Mouse (Mus musculus) spleen, adult 2 months (tissue): ENCODE data around the gene Pigg. TPM values are rescaled to one million over a fixed set of nuclear protein-coding genes. Genes with fewer than 3 reads are reported as not detected.

Experiments used
- DNase-seq, 2 experiments: peaks; one replicate each; pipeline versions ENCODE4 v3.0.0 to v3.0.0-alpha.2; 2012 to 2021; ENCODE audit warnings: low spot score in 2 of 2, low read depth in 1 of 2
- H3K27ac ChIP-seq: fragments of 200-500 bp; 2 replicates; pipeline ENCODE4 v1.5.1; 2012; ENCODE audit warnings: low read length, inconsistent platforms; ENCODE audit not compliant: insufficient read depth
- H3K27me3 ChIP-seq: fragments of 200-500 bp; 2 replicates; pipeline ENCODE4 v1.6.1; 2012; ENCODE audit warnings: mild to moderate bottlenecking, moderate library complexity, low read length, inconsistent platforms; ENCODE audit not compliant: control insufficient read depth, insufficient read depth
- H3K36me3 ChIP-seq: fragments of 200-500 bp; 2 replicates; pipeline ENCODE4 v1.6.1; 2012; ENCODE audit warnings: mild to moderate bottlenecking, low read length, inconsistent platforms; ENCODE audit not compliant: control insufficient read depth, insufficient read depth
- H3K4me1 ChIP-seq: fragments of 200-500 bp; 2 replicates; pipeline ENCODE4 v1.6.1; 2011; ENCODE audit warnings: inconsistent platforms; ENCODE audit not compliant: control insufficient read depth, insufficient read depth, insufficient read length
- H3K4me3 ChIP-seq: fragments of 200-500 bp; 2 replicates; pipeline ENCODE4 v1.5.1; 2011; ENCODE audit warnings: mild to moderate bottlenecking, inconsistent platforms; ENCODE audit not compliant: insufficient read depth, insufficient read length; ENCODE audit errors: extremely low read depth
- CTCF ChIP-seq: fragments of 200-500 bp; IDR thresholded peaks from 2 replicates; pipeline ENCODE4 v1.5.1; 2011; ENCODE audit warnings: mild to moderate bottlenecking, inconsistent platforms; ENCODE audit not compliant: insufficient read depth, insufficient read length, insufficient replicate concordance; ENCODE audit errors: extremely low read depth
- POLR2A ChIP-seq: fragments of 200-500 bp; IDR thresholded peaks from 2 replicates; pipeline ENCODE4 v1.6.1; 2011; ENCODE audit warnings: low read depth, low read length, inconsistent platforms
- whole genome bisulfite sequencing: fragments of 180-500 bp; shearing (Covaris S2); methylation state at CpG from one replicate; pipeline ENCODE4 v1.1.7; 2018; 5-methylcytosine and 5-hydroxymethylcytosine counted together
- polyA plus RNA-seq: library from polyadenylated mRNA; depleted of rRNA; stranded (reverse); fragments of >200 nt; gene quantifications from 2 replicates; pipeline ENCODE4 v1.2.3, GENCODE M21; 2012; rRNA removed

Gene Pigg
- polyA plus RNA-seq, 1 experiment: 2.4 TPM

DNA sequence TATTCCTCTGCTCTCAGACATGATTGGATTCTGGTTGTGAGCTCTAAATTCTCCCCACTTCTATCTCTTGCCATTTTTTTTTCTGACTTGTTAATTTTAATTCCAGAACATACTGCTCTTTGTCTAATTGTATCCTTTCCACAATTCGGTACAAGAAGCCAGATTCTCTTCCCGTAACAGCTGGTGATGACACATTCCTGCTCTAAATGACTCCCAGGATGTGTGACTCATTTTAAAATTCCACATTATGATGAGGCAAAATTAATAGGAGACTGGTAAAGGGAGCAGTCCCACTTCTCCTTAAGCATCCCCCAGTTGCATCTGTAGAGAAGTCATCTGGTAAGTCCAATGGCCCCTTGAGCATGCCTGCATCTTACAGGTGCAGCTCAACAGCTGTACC lies 73.2 kb downstream of the Pigg start:
- no peak for DNase-seq

DNA sequence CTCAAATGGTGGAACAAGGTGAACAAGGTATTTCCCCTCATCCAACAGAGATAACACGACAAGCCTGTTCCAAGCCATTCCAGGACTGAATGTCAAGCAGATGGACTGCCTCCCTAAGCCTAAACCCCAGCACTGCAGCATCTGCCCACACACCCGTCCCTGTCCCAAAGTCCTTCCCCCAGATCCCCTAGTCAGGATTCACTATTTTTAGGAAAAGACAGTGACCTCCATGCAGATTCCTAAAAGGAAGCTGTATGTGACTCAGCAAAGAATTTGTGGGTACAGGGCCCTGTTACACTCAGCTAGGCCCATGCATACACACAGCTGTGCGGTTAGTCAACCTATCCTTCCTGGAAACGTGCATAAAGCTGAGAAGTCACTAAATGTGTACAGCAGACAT lies 74.0 kb downstream of the Pigg start:
- H3K27ac ChIP-seq: no peak overlapping the region
- WGBS: 70% methylated on average over 4 of the region's 4 CpGs
- no peaks in the 10 kb centered on the region for H3K36me3 ChIP-seq
- H3K4me1 ChIP-seq: no peaks in the 10 kb centered on the region
- no peak for DNase-seq
- no peak overlapping the region for H3K4me3 ChIP-seq
- no peaks in the 10 kb centered on the region for H3K27me3 ChIP-seq
- no peak for TF ChIP-seq CTCF
- no peak for TF ChIP-seq POLR2A

More for the DNA sequence above, 73.2 kb downstream of the Pigg start:
- Histone ChIP-seq H3K27ac (no peak overlapping the region), H3K27me3 (no peaks in the 10 kb centered on the region), H3K36me3 (no peaks in the 10 kb centered on the region), H3K4me1 (no peaks in the 10 kb centered on the region), H3K4me3 (no peak overlapping the region)
- 90% methylated on average over 2 of the region's 2 CpGs for WGBS
- no peak for TF ChIP-seq CTCF

DNA sequence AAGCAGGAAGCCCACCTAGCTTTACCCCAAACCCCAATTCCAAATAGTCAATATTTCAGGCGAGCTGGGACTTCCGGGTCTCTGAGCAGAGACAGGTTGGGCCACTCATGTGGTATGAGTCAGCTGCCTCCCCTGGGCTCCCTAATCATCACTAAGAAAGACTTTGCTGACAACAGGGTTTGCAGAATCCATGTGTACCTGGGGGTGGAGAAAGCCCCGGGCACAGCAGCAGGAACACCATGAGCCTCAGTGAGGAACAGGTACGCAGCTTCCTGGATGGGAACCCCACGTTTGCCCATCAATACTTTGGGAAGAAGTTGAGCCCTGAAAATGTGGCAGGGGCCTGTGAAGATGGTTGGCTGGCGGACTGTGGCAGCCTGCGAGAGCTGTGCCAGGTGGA lies 75.8 kb downstream of the Pigg start, which contains the start of gene Pde6b:
Pde6b (plus strand) TSS at position 191 of the 400 bp plus-strand sequence.
- H3K4me1 ChIP-seq: no peaks in the 10 kb centered on the region
- no peak for TF ChIP-seq POLR2A
- TF ChIP-seq CTCF: no peak
- no peak within 1 kb of the TSS for H3K4me3 ChIP-seq
- no peaks in the 10 kb centered on the region for H3K36me3 ChIP-seq
- WGBS: 82% methylated on average over 7 of the region's 7 CpGs
- H3K27ac ChIP-seq: no peak within 1 kb of the TSS
- H3K27me3 ChIP-seq: no peaks in the 10 kb centered on the region
- DNase-seq: no peak

DNA sequence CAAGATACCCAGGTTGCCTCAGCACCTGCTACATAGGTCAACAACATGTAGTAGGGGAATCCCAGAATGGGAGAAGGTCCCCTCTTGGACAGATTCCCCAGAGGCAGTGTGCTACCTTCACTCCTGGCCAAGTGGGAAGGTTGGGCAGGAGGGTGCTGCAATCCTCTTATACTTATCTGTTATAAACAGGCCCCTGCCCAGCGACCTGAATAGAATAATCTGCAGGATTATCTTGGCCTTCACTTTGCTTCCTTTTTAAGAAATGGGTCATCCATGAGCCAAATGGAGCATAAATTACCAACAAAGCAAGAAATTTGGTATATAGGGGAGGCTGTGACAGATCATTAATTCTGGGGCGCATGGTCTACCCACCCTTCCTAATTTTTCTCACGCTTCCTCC lies 77.3 kb downstream of the Pigg start:
- 79% methylated on average over 3 of the region's 3 CpGs for WGBS
- Histone ChIP-seq H3K27ac (no peak overlapping the region), H3K4me3 (no peak overlapping the region), H3K36me3 (no peaks in the 10 kb centered on the region), H3K4me1 (no peaks in the 10 kb centered on the region), H3K27me3 (no peaks in the 10 kb centered on the region)
- DNase-seq: no peak
- TF ChIP-seq POLR2A (no peak), CTCF (no peak)

Other genes with a start within 250 kb of the Pigg start
- 8.0 and 11.1 TPM in 2 replicates for gene Mtf2, start 246.9 kb upstream of the Pigg start, polyA plus RNA-seq
- 54.0 and 80.2 TPM in 2 replicates for gene Tmed5, start 180.0 kb upstream of the Pigg start, polyA plus RNA-seq
- 0.07 and 0.11 TPM in 2 replicates for gene Ccdc18, start 179.7 kb upstream of the Pigg start, polyA plus RNA-seq
- gene Dr1, start 43.7 kb upstream of the Pigg start, polyA plus RNA-seq: 16.0 and 23.5 TPM in 2 replicates
- 1.3 and 1.4 TPM in 2 replicates for gene Gm42517, start 55.3 kb downstream of the Pigg start, polyA plus RNA-seq
- not detected in 2 replicates for gene Pde6b, start 75.8 kb downstream of the Pigg start, polyA plus RNA-seq
- 18.3 and 18.7 TPM in 2 replicates for gene Atp5k, start 121.8 kb downstream of the Pigg start, polyA plus RNA-seq
- 3.7 and 3.8 TPM in 2 replicates for gene Mfsd7a, start 136.3 kb downstream of the Pigg start, polyA plus RNA-seq
- gene Pcgf3, start 148.6 kb downstream of the Pigg start, polyA plus RNA-seq: 3.1 and 3.9 TPM in 2 replicates
- gene Cplx1, start 237.4 kb downstream of the Pigg start, polyA plus RNA-seq: 0.05 TPM in 1 of 2 replicates, not detected in the other